Mouse (Mus musculus) fibroblast of lung, adult 2 months (primary cell): ENCODE results near the gene Nos1.

ENCODE experiments used
- DNase-seq: peaks from one replicate; pipeline ENCODE4 v3.0.0-alpha.2; 2011; ENCODE audit warnings: low read depth

Nos1 gene

DNA sequence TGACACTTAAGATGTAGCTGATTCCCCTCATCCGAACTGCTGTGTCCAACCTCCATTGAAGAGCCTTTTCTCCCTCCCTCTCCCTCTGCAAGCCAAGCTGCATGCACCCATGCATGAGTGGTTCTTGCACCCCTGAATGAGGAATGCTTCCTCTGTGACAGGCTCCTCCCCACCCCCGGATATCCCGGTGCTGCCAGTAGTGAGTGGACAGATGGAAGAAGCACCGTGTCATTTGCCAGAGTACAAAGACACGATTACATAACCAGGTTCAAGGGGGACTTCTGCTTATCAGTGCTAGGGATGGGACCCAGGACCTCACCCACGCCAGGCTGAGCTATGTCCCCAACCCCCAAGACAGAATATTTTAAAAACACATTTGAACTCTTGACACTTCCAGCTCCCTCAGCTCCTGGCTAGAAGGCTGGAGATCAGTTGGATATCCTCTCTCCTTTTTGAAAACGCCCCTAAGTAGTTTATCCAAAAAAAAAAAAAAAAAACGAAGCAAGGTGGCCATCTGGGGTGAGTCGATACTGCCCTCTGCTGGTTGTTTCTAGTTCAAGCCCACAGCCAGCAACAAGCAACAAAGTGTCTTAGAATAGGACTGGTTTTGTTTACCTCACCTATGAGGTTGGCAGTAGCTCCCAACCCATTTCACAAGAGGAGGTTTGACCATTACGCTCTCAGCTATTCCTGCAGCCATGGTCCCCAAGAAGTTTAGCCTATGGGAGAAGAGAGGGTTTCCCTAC lies 175.0 kb downstream of the Nos1 start:
- DNase-seq = no peak

DNA sequence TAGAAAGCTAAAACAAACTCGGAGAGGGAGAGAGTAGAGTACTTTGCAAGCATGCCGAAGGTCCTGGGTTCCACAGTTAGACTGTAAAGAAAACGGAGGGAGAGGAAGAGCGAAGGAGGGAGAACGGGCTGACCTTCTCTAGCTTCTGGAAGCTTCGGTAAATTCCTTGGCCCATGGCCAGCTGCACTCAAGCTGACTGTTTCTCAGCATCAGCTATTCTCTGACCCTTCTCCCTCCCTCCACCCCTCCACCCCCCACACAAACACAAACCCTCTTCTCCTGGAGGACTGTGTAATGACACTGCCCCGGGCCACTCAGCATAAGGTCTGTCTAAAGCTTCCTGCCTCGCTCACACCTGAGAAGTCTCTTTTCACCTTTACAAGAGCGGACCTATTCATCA lies 183.9 kb downstream of the Nos1 start:
- DNase-seq = no peak

DNA sequence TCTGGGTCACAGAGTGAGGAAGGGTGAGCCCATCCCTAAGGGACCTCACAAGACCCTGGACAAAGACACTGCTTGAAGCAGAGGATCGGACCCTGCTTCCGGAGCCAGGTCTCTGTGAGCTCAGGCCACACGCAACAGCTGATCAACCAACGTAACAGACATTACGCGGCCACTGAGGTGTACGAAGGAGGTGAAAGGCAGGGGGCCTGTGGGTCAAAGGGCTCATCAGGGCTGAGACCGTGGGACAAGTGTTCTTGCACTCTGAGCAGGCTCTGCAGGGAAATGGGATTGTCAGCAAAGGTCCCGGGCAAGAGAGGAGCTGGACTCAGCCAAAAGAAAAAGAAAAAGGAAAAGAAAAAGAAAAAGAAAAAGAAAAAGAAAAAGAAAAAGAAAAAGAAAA lies 186.1 kb downstream of the Nos1 start:
- DNase-seq = no peak

DNA sequence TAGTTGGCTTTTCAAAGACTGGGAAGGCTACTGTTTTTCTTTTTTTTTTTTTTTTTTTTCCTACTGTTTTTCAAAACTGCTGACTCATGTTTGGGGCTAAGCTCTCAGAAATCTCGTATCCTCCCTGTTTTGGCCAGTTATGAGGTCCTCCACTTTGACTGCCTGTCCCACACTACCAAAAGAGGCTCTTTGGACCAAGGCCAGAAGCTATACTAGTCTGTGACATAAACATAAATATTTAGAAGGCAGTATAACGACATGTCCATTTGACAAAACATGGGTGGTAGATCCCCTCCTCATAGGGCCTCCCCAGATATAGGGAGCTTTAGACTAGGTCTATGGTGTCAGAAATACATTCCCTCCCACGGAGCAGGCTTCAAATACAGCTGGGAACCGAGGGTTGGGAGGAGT lies 186.8 kb downstream of the Nos1 start:
- no peak for DNase-seq

DNA sequence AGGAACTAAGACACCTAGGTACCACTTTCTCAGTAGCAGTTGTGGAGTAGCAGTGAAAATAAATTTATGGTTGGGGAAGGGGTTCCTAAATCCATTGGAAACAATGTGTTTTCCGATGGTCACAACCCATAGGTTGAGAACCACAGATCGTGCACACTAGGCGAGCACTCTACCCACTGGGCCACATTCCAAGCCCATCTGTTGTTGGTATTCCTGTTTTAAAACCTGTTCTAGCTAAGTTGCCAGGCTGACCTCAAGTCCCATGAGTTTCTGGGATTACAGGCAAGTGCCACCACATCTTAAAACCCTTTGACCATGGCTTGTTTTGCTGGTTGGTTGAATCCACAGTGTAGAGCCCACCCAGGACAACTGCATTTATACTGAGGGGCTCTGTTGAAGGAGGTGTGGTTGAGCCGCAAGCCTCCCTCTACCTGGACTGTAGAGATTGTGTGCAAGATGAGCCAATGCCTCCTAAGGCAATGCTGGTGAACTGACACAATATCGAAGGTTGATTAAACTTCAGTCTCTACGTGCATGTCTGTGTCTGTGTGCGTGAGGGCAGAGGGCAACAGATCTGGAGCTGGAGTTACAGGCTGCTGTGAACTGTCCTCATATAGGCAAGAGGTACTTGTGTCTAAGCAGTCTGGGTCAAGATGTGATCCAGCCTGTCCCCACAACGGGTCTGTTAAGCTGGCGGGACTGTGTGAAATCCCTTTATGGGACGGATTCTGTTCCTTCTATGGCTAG lies 189.0 kb downstream of the Nos1 start:
- no peak for DNase-seq

DNA sequence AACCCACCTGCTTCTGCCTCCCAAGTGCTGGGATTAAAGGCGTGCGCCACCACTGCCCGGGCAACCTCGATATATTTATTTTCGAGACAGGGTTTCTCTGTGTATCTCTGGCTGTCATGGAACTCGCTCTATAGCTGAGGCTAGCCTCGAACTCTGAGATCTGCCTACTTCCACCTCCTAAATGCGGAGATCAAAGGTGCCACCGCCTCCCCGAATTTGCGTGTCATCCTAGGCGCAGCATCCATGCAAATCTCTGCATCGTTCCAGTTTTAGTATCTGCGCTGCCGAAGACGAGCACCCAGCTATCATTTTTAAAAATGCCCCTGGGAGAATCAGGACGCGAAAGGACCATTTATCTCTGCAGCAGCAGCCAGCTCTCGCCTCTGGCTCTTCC lies 195.4 kb downstream of the Nos1 start:
- no peak for DNase-seq

DNA sequence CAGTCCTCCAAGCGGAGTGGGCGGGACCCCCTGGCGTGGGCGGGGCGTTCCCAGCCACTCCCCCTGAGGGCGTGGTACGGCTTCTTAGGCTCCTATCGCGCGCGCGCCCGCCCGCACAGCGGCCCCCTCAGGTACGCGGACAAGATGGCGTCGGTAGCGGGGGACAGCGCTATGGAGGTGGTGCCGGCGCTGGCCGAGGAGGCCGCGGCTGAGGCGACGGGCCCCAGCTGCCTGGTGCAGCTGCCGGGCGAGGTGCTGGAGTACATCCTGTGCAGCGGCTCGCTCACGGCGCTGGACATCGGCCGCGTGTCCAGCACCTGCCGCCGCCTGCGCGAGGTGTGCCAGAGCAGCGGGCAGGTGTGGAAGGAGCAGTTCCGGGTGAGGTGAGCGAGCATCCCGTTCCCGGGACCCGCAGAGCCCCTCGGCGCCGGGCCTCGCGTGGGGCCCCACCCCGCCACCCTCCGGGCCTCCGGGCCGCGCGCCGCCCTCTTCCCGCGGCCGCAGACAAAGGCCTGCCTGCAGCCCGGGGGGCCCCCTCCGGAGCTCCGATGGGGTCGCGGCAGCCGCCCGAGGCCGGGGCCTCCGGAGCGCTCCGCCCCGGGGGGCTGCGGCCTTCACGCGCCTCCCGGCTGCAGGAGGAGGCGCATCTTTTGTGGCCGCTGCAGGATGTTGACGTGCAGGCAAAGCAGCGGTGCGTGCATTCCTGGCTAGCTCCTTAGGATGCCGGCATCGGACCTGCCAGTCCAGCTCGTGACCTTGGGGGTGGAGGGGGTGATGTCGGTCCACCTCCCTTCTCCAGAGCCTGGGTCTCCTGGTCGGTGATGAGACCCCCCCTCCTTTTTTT lies 196.0 kb downstream of the Nos1 start, which contains the start of gene Fbxo21:
TSS of gene Fbxo21 (plus strand) at position 74 of the 844 bp plus-strand sequence.
- peak; percentile 83 for DNase-seq

DNA sequence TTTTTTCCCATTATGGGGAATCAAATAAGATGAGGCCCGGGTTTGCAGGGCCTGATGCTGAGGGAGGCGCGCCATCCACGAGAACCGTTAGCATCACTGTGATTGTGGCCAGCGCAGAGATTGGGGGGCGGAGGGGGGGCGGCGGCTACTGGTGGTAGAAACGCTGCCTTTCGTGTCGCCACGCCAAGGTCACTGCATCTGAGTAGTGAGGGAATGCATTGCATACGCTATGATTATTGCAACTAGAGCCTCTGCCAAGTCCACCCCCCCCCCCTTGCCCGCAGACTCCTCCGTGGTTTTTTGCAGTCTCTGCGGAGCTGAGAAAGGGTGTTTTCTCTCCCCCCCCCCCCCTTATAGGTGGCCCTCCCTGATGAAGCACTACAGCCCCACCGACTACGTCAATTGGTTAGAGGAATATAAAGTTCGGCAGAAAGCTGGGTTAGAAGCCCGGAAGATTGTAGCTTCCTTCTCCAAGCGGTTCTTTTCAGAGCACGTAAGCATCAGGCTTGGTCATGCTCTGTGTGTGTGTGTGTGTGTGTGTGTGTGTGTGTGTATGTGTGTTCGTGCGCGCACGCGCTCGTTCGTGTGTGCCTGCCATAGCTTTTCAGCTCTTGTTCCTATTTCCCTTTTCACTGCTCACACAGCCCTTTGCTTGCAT lies 196.8 kb downstream of the Nos1 start:
- DNase-seq = no peak

DNA sequence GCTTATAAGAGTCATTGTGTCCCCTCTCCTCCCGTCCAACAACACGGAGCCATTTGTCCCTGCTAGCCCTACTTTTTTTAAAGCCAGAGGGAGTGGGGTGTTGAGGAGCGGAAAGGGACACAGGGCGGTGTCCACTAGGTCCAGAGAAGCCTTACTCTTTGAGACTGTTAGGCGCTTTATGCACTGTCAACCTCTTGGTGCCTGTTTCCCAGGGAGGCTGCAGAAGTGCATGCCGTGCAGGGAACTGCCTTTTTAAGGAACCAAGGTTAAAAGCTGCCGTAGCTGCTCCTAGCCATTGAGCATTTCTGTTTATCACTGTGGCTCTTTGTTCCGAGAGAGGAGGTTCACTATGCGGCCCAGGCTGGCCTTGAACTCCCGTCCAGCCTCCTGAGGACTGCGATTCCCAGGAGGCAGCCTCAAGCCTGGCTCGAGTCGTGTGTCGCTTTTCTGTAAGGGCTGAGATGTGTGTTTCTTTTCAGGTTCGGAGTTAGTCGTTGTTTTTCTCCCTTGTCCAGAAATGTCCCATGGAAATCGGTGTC lies 197.4 kb downstream of the Nos1 start:
- no peak for DNase-seq

DNA sequence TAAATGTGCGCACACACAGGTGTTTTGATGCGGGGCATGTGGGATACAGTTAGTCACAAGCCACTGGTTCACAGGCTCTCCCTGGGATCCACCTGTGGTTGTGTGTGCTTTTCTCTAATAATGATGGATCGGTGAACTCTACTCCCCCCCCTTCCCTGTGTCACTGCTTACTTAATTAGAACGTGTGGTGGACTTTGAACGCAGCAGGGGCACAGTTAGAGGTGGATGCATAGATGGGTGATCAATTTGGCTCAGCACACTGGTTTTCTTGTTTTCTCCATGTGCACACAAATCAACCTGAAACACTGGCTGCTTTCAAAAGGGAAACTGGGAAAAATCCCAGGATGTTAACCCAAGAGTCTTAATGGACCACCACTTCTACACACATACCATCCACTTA lies 198.2 kb downstream of the Nos1 start:
- DNase-seq = no peak

DNA sequence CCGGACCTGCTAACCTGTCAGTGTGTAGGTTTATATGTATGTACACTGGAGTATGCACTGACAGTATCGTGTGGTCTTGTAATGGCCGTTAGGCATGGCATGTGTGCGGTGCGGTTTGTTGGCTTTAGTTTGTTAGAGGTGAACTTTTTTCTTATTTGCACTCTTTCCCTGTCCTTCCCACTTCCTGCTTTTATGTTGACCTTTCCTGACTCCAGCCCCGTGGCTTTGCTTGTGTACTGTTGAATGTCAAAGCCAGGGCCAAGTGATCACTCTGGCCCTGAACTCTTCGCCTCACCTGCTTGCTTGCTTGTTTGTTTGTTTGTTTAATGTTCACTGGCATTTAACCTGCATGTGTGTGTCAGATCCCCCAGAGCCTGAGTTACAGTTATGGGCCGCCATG lies 200.1 kb downstream of the Nos1 start:
- DNase-seq = no peak

DNA sequence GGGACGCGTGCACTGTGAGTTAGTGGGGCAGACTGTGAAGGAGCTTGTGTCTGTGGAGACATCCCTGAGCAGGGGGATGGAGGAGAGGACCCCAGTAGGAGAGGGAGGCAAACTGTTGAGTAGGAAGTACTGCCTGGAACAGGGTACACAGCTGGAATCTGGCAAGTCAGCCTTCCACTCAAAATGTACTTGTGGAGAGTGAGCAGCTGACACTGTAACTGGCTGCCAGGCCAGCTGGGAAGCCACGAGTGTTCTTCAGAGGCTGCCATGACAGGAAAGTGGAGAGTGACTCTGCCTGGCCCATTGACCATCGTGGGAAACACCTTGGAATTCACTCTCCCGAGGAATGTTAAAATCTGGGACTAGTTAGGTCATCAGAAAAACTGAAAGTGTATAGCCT lies 201.1 kb downstream of the Nos1 start:
- no peak for DNase-seq

DNA sequence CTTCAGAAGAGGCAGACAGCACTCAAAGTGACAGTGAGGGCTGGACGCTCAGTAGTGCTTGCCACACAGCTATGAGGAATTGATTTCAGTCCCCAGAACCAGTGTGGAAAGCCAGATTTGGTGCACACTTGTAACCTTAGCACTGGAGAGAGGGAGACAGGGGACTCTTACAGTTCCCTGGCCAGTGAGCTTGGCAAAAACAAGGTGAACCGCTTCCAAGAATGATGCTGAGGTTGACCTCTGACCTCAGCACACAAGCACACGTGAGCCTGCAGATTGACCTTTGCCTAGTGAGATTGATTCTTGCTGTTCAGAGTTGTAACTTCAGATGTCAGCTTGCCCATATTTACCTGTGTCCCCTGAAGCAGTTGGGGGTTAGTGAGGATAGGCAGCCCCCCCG lies 205.5 kb downstream of the Nos1 start:
- no peak for DNase-seq

DNA sequence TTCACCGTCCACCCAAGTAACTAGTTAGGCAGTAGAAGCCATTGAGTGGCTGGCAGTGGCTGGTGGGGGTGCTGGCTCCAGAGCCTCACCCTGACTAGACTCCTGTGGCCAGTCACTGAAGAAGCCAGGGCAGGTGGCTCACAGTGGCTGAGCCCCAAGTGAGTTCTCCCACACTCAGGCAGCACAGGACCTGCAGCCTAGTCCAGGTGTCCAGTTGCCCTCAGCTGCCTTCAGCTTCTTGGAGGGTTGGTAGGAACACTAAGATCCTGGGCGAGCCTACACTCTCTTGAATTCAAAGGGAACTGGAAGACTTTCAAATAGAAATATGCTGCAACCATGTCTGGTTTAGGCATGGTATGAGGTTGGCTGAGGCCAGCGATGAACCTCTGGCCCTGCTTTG lies 207.1 kb downstream of the Nos1 start:
- no peak for DNase-seq

DNA sequence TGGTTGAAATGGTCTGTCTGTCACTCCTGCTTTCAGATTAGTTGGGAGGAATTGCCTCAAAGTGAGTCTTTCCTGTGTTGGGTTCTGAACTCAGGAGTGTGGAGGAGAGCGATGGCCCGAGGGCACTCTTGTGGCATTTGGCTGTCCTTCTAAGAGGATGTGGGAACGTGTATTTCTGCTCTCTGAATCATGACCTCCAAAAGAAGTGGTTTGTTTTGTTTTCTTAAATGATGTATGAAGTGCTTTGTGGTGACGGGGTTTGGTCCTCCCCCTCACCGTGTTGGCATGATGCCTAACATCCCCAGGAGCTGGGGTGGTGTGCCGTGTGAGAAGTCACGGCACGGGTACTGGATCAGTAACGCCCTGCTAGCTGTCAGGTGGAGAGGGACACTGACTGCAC lies 207.5 kb downstream of the Nos1 start:
- DNase-seq = no peak

DNA sequence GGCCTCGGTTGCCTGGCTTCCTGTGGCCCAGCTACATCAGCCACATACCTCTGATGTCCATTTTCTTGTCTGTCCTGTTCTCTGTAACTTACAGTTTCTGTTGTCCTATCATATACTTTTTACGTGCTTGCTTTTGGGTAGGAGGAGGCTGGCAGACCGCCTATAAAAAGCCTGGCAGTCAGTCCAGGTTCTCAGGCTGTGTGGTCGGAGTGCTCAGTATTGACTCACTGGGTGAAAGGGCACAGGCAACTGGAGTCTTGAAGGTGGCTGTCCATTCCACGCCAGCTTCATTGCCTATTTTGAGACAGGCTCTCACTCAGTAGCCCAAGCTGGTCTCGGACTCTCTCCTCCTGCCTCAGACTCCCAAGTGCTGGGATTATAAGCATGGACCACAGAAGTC lies 208.9 kb downstream of the Nos1 start:
- peak; percentile 22 for DNase-seq

DNA sequence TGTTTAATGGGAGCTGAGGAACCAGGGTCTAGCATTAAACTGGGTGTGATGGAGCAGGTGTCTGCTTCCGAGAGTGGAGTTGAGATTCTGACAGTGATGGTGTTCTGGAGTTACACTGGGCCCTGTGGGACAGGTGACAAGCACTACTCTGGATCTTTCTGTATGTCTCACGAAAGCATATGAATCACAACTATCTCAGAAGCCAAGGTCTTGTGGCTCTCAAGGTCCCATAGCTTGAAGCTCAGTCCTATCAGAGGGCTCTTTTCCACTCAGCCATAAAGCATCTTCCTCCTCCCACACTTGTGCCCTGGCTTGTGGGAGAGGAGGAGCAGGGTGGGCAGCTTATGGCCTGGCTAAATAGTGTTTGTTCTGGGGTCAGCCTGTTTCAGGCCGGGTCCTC lies 210.1 kb downstream of the Nos1 start:
- DNase-seq = no peak

DNA sequence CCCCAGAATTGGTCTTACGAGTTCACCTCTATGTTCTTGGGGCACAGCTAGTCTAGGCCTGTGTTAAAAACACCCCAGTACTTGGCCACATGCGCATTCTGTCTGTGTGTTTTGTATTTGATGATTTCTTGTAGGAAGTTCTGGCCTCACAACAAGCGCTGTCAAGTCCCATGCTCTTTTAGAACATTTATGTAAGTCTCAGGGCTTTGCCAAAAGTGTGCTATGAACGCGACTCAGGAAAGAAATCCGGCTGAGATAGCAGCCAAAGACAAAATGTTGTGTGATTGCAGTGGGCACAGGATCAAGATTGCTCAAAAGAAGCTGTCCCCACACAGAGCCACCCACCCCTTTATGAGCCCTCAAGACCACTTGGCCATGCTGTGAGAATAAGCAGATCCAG lies 212.7 kb downstream of the Nos1 start:
- no peak for DNase-seq

DNA sequence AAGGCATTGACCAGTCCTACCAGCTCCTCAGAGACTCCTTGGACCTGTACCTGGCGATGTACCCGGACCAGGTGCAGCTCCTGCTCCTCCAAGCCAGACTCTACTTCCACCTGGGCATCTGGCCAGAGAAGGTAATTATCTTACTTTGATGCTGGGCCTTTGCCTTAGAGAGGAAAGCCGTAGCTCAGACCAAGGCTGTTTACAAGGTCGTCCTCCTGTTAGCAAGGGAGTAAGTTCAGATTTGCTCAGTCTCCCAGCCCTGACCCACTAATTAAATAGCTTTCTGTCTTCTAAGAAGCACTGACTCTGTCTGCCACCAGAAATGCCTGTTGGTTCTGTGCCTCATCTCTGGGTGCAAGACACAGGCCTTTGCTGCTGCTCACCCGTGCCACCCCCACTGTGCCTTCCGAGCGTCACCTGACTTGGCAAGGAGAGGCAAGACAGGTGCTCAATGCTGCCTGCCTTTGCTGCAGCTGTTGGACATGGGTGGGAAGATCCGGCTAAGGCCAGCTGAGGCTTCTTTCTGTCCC lies 214.6 kb downstream of the Nos1 start:
- DNase-seq = no peak

DNA sequence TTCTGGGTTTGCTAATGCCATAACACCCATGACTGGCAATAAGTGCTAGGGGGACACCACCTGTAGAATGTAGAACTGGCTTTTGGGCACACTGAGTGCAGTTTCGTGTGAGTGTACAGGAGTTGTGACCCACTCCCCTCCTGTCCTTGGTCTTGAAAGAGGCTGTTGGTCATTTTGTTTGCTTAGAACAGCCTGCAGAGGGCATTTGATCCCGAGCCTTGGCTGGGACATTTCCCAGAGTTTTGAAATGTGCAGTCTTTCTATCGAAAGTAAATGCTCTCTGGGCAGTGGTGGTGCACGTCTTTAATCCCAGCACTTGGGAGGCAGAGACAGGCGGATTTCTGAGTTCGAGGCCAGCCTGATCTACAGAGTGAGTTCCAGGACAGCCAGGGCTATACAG lies 215.1 kb downstream of the Nos1 start:
- no peak for DNase-seq

DNA sequence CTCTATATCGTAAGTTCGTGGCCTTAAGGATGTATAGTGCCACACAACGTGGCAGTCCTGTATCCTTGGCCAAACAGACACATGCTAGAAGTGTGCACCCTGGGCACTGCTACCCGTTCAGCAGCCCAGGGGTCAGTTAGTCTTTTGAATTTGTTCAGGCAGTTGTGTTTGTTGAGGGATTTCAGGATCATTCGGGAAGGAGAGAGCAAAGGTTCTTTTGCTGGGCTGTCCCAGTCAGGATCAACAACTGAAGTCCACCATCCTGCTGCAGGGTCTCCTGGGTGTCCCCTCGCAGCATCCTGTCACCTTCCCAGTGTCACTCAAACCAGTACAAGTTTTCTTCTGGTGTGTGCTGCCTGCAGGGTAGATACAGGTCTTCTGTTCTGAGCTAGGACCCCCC lies 215.7 kb downstream of the Nos1 start:
- DNase-seq = no peak
